Mouse (Mus musculus): Measurements from ENCODE around the gene Dock6. TPM values are rescaled to one million over a fixed set of nuclear protein-coding genes. Genes with fewer than 3 reads are reported as not detected.
A peak's percentile ranks its signal among the peaks of the same experiment; 100 is the strongest.

The Dock6 gene
- total RNA-seq, 4 experiments from 2014 or later, result 12.7 to 23.0 (median 19.2) TPM

GRCm38 (mm10) chr9:21846755-21847341 is 5.6 kb downstream of the Dock6 start:
- DNase-seq (ENCODE audit: low spot score in 2 of 2), result no peak

- DNase-seq (ENCODE audit: low spot score in 2 of 2), result no peak
These were observed 6.9 kb downstream of the Dock6 start for GRCm38 (mm10) chr9:21845381-21846080.

GRCm38 (mm10) chr9:21843086-21843485 is 9.3 kb downstream of the Dock6 start:
- DNase-seq (ENCODE audit: low spot score in 2 of 2), result peak in 1 of 2 experiments; percentile 26

- DNase-seq (ENCODE audit: low spot score in 2 of 2), result no peak
These were observed 10.0 kb downstream of the Dock6 start for GRCm38 (mm10) chr9:21842391-21842790.

- DNase-seq (ENCODE audit: low spot score in 2 of 2), result no peak
These were observed 11.1 kb downstream of the Dock6 start for GRCm38 (mm10) chr9:21841340-21841739.

GRCm38 (mm10) chr9:21840115-21840787 is 12.2 kb downstream of the Dock6 start:
- DNase-seq (ENCODE audit: low spot score in 2 of 2), result peak in 1 of 2 experiments; percentile 49

GRCm38 (mm10) chr9:21837690-21838089 is 14.7 kb downstream of the Dock6 start:
- no peak for DNase-seq (ENCODE audit: low spot score in 2 of 2)

GRCm38 (mm10) chr9:21835258-21835912 is 17.1 kb downstream of the Dock6 start, which contains the start of gene Angptl8:
Gene Angptl8, plus strand, starts transcription at chr9:21835510.
- DNase-seq (ENCODE audit: low spot score in 2 of 2), result no peak

- no peak for DNase-seq (ENCODE audit: low spot score in 2 of 2)
These were observed 20.7 kb downstream of the Dock6 start for GRCm38 (mm10) chr9:21831558-21832240.

- no peak for DNase-seq (ENCODE audit: low spot score in 2 of 2)
These were observed 21.5 kb downstream of the Dock6 start for GRCm38 (mm10) chr9:21830936-21831335.

GRCm38 (mm10) chr9:21830461-21830850 is 22.0 kb downstream of the Dock6 start:
- DNase-seq (ENCODE audit: low spot score in 2 of 2), result no peak

- no peak for DNase-seq (ENCODE audit: low spot score in 2 of 2)
These were observed 22.5 kb downstream of the Dock6 start for GRCm38 (mm10) chr9:21829834-21830460.

GRCm38 (mm10) chr9:21824366-21824765 is 28.1 kb downstream of the Dock6 start:
- DNase-seq (ENCODE audit: low spot score in 2 of 2), result no peak

- no peak for DNase-seq (ENCODE audit: low spot score in 2 of 2)
These were observed 28.5 kb downstream of the Dock6 start for GRCm38 (mm10) chr9:21823957-21824356.

GRCm38 (mm10) chr9:21822686-21823085 is 29.7 kb downstream of the Dock6 start:
- DNase-seq (ENCODE audit: low spot score in 2 of 2), result no peak

- DNase-seq (ENCODE audit: low spot score in 2 of 2), result no peak
These were observed 32.3 kb downstream of the Dock6 start for GRCm38 (mm10) chr9:21820183-21820582.

GRCm38 (mm10) chr9:21819181-21819729 is 33.2 kb downstream of the Dock6 start:
- DNase-seq (ENCODE audit: low spot score in 2 of 2), result peak in 1 of 2 experiments; percentile 53

GRCm38 (mm10) chr9:21818561-21818960 is 33.9 kb downstream of the Dock6 start:
- no peak for DNase-seq (ENCODE audit: low spot score in 2 of 2)

- DNase-seq (ENCODE audit: low spot score in 2 of 2), result no peak
These were observed 34.3 kb downstream of the Dock6 start for GRCm38 (mm10) chr9:21818125-21818524.

- no peak for DNase-seq (ENCODE audit: low spot score in 2 of 2)
These were observed 35.6 kb downstream of the Dock6 start for GRCm38 (mm10) chr9:21816716-21817305.
